Mouse (Mus musculus) adrenal gland, adult 18-20 months (tissue): Measurements from ENCODE around the gene D630003M21Rik. TPM values are rescaled to one million over a fixed set of nuclear protein-coding genes. Genes with fewer than 3 reads are reported as not detected.

Source experiments
- DNase-seq, 2 experiments: peaks; one replicate each; pipeline ENCODE4 v3.0.0; 2021 to 2022; ENCODE audit warnings: low spot score in 2 of 2
- microRNA-seq, 2 experiments: library from miRNA; unstranded; fragments of <30 nt; microRNA quantifications; one replicate each; pipeline ENCODE4 v1.2.0; 2021; ENCODE audit warnings: borderline number of aligned reads in 2 of 2
- total RNA-seq, 2 experiments: library from RNA; stranded (reverse); gene quantifications; 1 replicate in 1 of 2; 2 replicates in 1 of 2; pipeline ENCODE4 v1.2.3; 2021

The D630003M21Rik gene
- total RNA-seq, 2 experiments from 2014 or later, result 1.6 to 1.7 TPM

DNA sequence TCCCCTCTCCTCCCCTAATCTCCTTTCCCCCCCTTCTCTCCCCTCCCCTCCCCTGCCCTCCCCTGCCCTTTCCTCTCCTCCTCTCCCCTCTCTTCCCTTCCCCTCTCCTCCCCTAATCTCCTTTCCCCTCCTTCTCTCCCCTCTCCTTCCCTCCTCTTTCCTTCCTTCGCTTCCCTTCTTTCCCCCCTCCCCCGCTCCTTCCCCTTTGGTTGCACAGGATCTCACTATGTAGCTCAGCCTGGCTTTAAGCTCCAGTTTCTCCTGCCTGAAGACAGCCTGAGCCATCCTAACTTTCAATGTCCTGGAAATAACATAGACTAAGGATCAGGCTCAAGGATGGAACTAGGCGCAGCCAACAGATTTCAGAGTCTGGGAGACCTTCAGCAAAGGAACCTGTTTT, 85.2 kb downstream of the D630003M21Rik start:
- DNase-seq, result no peak

DNA sequence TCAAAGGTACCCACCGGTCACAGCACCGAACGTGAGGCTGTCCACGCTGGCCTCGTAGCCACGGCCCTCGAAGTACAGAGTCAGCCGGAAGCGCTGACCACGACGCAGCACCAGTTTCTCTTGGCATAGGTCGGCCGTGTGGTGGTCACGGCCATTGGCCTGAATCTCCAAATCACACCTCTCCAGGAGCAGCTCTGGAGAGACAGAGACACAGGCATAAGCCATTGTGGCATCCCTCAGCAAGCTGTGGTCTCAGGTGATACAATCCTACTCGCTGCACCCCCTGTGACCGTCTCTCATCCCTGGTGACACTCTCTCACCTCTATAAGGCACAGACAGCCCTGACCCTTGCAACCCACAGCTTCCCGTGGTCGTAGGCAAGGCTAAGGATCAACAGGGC, 86.0 kb downstream of the D630003M21Rik start:
- DNase-seq, result no peak

DNA sequence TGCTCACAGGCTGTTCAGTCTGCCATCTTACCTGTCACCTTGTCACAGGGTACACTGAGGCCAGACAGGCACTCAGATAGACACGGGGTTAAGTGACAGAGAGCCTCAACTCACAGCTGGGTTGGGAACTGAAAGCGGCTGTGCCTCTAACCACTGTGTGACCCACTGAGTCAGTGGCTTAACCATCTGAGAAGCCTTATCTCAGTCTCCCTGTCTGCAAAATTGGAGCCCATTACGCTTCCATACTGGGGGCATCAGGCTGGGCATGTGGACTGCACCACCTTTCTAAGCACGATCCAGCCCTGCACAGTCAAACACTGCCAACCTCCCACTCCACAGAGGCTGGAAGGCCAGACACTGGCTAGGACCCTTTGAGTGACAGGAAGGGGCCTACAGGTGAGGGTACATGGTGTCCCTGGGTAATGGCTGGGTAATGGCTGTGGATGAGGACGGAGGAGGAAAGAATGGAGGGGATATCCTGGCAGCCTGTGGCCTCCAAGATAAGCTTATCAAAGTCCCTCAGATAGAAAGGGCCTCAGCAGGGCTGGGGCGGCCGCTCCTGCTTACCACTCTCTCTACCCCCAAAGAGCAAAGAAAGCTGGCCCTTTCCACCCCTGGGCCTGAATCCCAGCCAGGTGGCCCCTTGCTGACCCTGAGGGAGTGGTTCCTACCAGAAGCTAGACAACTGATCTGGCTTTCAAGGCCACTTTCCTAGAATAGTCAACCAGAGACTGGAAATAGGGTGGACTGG, 87.2 kb downstream of the D630003M21Rik start:
- DNase-seq, result no peak

DNA sequence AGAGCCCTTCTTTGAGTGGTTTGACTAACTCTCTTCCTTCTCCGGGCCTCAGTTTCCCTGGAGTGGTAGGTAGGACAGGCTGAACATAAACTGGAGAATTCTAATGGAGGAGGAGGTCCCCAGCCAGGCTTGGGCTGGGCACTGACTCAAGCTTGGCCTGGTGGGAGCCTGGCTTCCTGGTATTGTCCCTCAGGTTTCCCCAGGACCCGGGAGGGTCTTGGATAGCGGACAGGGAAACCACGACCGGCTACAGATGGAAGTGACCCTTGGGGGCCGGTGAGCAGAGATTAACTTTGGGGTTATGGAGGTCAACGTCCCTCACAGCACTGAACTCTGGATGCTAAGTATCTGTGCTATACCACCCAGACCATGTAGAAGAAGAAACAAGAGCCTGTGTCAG, 87.8 kb downstream of the D630003M21Rik start:
- DNase-seq, result no peak

DNA sequence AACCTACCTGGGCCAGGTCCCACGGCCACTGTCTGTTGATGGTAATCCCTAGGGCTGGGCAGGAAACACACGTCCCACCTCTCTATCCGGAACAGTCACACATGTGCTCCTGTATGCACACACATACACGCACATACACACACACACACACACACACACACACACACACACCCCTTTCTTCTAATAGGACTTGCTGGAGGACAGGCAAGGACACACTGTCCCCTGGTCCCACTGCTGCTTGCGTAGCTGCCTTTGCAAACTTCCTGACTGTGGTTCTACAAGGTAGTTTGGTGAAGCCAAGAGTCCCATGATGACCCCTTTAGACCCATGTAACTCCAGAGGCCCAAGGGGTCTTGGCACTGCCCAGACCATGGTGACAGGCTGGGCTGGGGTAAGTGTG, 88.4 kb downstream of the D630003M21Rik start:
- DNase-seq, result no peak

DNA sequence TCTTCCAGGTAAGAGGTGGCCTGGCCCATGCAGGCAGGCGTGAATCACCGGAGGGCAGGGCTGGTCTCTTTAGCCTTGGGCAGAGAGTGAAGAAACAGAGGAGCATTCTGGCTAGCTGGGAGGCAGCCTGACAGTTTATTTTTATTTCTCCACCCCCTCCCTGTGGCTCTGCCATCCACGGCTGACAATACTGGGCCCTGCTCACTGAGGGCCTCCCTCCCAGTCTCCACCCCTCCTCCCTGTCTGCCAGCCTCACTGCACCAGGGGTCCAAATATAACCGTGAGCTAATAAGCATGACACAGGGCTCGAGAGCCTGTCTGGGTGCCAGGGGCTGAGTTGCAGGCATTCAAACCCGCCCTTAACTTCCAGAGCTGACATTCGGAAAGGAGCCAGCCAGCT, 89.4 kb downstream of the D630003M21Rik start:
- DNase-seq, result peak in 1 of 2 experiments; percentile 45

DNA sequence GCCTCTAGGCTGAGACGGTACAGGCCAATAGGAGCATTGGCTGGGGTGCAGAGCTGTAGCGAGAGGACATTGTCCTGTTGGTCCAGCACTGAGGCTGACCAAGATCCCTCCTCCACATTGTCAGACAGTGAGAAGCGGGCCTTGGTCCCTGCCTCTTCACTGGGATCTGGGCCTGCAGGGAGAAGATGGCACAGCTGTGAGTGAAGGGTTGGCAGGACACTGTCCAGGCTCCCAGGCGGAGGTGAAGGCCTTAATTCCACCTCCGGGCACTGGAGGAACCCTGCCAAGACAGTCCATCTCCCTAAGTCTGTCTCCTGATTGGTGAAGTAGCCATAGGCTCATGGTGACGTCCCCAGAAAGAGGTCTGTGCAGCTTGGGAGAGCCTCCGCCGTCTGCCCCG, 90.2 kb downstream of the D630003M21Rik start:
- no peak for DNase-seq

DNA sequence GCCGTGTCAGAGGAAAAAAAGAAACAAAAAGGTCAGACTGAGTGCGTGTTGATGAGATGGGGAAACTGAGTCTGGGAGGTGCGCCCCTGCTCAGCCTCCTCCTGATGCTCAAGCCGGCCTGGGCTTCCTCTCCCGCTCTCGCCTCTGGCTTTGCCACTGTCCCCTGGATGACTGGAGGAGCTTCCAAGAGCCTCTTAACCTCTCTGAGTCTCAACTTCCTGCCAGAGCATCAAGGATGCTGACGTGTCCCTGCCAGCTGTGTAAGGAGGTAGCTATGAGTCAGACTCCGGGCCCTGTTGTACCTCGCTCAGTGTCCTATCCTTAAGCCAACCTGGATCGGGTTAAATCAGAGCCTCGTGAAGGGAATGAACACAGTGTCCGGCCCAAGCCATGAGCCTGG, 91.3 kb downstream of the D630003M21Rik start:
- DNase-seq, result no peak

DNA sequence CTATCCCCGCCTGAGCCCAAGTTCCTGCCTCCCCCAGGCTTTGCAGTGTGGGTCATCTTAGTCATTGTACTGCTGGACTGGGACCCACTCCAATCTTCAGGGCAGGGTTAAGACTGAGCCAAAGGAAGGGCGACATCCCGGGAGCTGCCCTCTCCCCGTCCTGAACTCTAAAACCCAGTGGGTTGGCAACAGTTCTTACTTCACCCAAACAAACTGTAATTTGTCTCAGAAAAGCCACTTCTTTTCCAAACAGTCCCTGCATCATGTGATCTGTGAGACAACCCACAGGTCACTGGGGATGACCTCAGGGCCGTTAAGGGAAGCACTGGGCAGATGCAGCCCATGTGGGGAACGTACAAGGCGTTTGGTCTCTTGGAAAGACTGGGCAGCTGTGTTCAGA, 92.8 kb downstream of the D630003M21Rik start:
- DNase-seq, result no peak

DNA sequence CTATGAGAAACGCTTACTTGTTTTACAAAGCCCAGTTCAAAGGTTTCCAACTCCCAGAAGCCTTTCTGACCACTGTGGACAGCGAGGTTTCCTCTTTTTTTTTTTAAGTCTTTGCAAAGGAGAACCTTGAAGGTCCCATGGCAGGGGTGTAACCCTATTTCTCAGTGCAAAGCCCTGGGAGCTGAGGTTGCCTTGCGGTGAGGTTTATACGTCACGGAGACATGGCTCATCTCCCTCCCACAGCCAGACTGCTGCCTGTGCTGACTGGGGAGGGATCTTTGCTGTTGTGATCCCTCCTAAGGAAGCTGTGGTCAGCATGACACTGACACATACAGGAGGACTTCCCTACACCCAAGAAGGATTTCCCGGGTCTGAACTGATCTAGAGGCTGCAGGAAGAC, 96.0 kb downstream of the D630003M21Rik start:
- no peak for DNase-seq

Small RNA genes within 50 kb of the gene (microRNA-seq; reads per million reads assigned to microRNA genes)
- 0 to 2.4 reads per million in 2 experiments for gene Mir7685

Other genes starting within 250 kb of the D630003M21Rik start
- 10 to 100 TPM; 17.8 to 18.9 TPM for gene Tti1, start 200.8 kb downstream of the D630003M21Rik start, total RNA-seq
- gene Rprd1b, start 200.7 kb downstream of the D630003M21Rik start, total RNA-seq, result 10 to 100 TPM; 28.6 to 35.3 TPM
- gene Tgm2, start 82.8 kb downstream of the D630003M21Rik start, total RNA-seq, result 10 to 100 TPM; 60.5 to 90.5 TPM
- not detected for gene Bpi, start 28.9 kb upstream of the D630003M21Rik start, total RNA-seq
- gene Lbp, start 77.3 kb upstream of the D630003M21Rik start, total RNA-seq, result 10 to 100 TPM; 19.2 to 30.4 TPM
- 10 to 100 TPM; 14.2 to 19.7 TPM for gene Snhg11, start 146.4 kb upstream of the D630003M21Rik start, total RNA-seq
- 10 to 100 TPM; 55.3 to 71.6 TPM for gene Ralgapb, start 180.6 kb upstream of the D630003M21Rik start, total RNA-seq